13 mouse cellular contexts compared by ENCODE assay signal in the genomic region with DNA sequence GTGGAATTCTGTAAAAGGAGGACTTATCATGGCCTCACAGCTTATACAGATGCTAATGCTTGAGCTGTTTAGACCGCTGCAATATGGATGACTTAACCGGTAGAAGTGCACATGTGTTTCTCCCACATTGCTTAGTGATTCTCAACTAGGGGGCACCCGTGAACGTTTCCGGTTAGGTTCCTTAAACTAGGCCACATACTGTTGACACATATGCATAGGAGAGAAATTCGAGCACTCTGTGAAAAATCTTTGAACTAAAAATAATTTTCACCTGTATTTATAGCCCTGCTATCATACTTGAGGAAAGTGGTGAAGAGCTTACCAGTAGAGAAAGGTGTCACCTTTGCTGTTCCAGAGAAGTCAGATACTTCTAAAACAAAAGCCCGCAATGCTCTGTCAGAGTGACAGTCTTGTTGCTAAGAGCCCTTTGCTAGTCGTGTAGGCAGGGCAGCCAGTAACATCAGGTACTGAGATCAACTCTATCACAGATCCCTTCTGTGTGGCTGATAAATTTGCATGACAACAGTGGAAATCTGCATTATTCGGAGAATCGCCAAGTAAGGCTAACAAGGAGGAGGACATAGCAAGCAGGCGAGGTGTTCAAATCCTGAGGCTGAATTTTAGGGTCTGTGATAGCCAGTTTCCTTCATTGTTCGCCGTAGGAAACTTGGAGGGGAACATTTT. TPM values are rescaled to one million over a fixed set of nuclear protein-coding genes. Genes with fewer than 3 reads are reported as not detected.
A peak's percentile ranks its signal among the peaks of the same experiment; 100 is the strongest.
DNase-seq lines count a peak whose midpoint lies in the region; ATAC-seq and TF ChIP-seq lines count a peak whose summit lies in the region.
"Had no signal": no experiment of that assay in that cellular context is flagged by ENCODE, and none has a peak within 500 bp of the region (broad histone marks: within the 10 kb centered on the region; RNA-seq: fewer than 3 reads in every experiment).

No protein-coding gene starts in this region.

- no peaks in the 10 kb centered on the region for H3K27me3 ChIP-seq in heart, postnatal 0 days (ENCODE audit: control insufficient read depth, insufficient read depth, low read length)
- no peaks in the 10 kb centered on the region for H3K27me3 ChIP-seq in splenic B cell, adult 2 months (ENCODE audit: control insufficient read depth, insufficient read depth, low read length, poor library complexity, severe bottlenecking)
- H3K27me3 ChIP-seq in hindbrain, embryonic 10.5 days (ENCODE audit: insufficient read depth, poor library complexity, severe bottlenecking): no peaks in the 10 kb centered on the region
- H3K27me3 ChIP-seq: limb, embryonic 12.5 days; neural tube, embryonic 12.5 days had no signal

- H3K4me1 ChIP-seq in heart, postnatal 0 days (ENCODE audit: control insufficient read depth, insufficient read depth): peaks cover 34% of the 10 kb centered on the region
- peaks cover 8 to 10% of the 10 kb centered on the region in 2 experiments for H3K4me1 ChIP-seq in ES-E14 (ENCODE audit: control insufficient read depth in 2 of 2, insufficient read depth in 2 of 2, low read length in 2 of 2, poor library complexity in 1 of 2)
- peaks cover 24% of the 10 kb centered on the region for H3K4me1 ChIP-seq in hindbrain, embryonic 10.5 days (replicated peaks)

- no peak for TF ChIP-seq EP300 in heart, postnatal 0 days (IDR thresholded peaks at IDR 0.05; ENCODE audit: low read depth)

- peak; percentile 24; the same call in 1 of the 2 replicates for TF ChIP-seq CTCF in heart, postnatal 0 days (IDR thresholded peaks at IDR 0.05; ENCODE audit: low read depth)

- no peak overlapping the region for H3K4me3 ChIP-seq in heart, postnatal 0 days (ENCODE audit: low read depth, low read length)
- no peak overlapping the region for H3K4me3 ChIP-seq in ES-E14 (ENCODE audit: insufficient read depth in 1 of 2, low read depth in 1 of 2, low read length in 2 of 2, poor library complexity in 1 of 2, severe bottlenecking in 1 of 2)
- no peak overlapping the region for H3K4me3 ChIP-seq in hindbrain, embryonic 10.5 days
- H3K4me3 ChIP-seq: limb, embryonic 12.5 days; neural tube, embryonic 12.5 days had no signal

- no peak overlapping the region for H3K9ac ChIP-seq in heart, postnatal 0 days (replicated peaks; ENCODE audit: low read depth, low read length)
- no peak overlapping the region for H3K9ac ChIP-seq in ES-E14 (ENCODE audit: insufficient read depth, low read depth, low read length, poor library complexity, severe bottlenecking)
- H3K9ac ChIP-seq: limb, embryonic 12.5 days; neural tube, embryonic 12.5 days had no signal

- no peaks in the 10 kb centered on the region for H3K9me3 ChIP-seq in heart, postnatal 0 days (replicated peaks; ENCODE audit: control insufficient read depth, low read length)
- H3K9me3 ChIP-seq in ES-E14 (ENCODE audit: control insufficient read depth, insufficient read depth, low read depth, low read length): no peaks in the 10 kb centered on the region
- H3K9me3 ChIP-seq in hindbrain, embryonic 10.5 days: no peaks in the 10 kb centered on the region
- H3K9me3 ChIP-seq: limb, embryonic 12.5 days; neural tube, embryonic 12.5 days had no signal

- WGBS in heart, postnatal 0 days: 54% methylated on average over 13 of the region's 13 CpGs
- WGBS in hindbrain, embryonic 10.5 days: 49% methylated on average over 13 of the region's 13 CpGs

- in situ Hi-C loops in ES-E14 (cut with MboI; ENCODE audit: low sequenced_read_pairs in 2 of 2, unreplicated experiment in 2 of 2): no loop called here

- peak; percentile 14 for DNase-seq in heart, postnatal 0 days (ENCODE audit: low spot score)
- DNase-seq in heart, adult 8-10 months (ENCODE audit: low spot score): no peak
- DNase-seq in CD4-positive, CD25-positive, alpha-beta regulatory T cell, adult 2 months (ENCODE audit: low read depth, low spot score): peak; percentile 73
- DNase-seq in ES-E14 (ENCODE audit: low read depth, low spot score): peak; percentile 20
- peak; percentile 37 for DNase-seq in splenic B cell, adult 2 months (ENCODE audit: low read depth, low spot score)
- no peak for DNase-seq in adrenal gland, adult 18-20 months (ENCODE audit: low spot score in 2 of 2)
- no peak for DNase-seq in hindbrain, embryonic 10.5 days (ENCODE audit: low spot score)
- DNase-seq in cerebellum, postnatal 36 days: no peak
- DNase-seq: lung, adult 2 months; right cerebral cortex, adult 18-20 months had no signal

- H3K36me3 ChIP-seq in heart, postnatal 0 days (replicated peaks; ENCODE audit: control insufficient read depth, insufficient read depth, low read length): no peaks in the 10 kb centered on the region
- H3K36me3 ChIP-seq in ES-E14 (ENCODE audit: control insufficient read depth, insufficient read depth, low read length, poor library complexity, severe bottlenecking): no peaks in the 10 kb centered on the region
- H3K36me3 ChIP-seq in splenic B cell, adult 2 months (ENCODE audit: control insufficient read depth, insufficient read depth, low read length, poor library complexity, severe bottlenecking): no peaks in the 10 kb centered on the region
- H3K36me3 ChIP-seq in hindbrain, embryonic 10.5 days: no peaks in the 10 kb centered on the region
- H3K36me3 ChIP-seq: limb, embryonic 12.5 days; neural tube, embryonic 12.5 days had no signal

- no peak for ATAC-seq in heart, postnatal 0 days (ENCODE audit: insufficient read depth, low read depth)
- ATAC-seq: forebrain, embryonic 16.5 days had no signal

- no peak overlapping the region for H3K4me2 ChIP-seq in heart, postnatal 0 days (ENCODE audit: low read depth, low read length)
- H3K4me2 ChIP-seq: limb, embryonic 12.5 days; neural tube, embryonic 12.5 days had no signal

- H3K27ac ChIP-seq in heart, postnatal 0 days (ENCODE audit: low read depth): peak overlapping the region; percentile 35; the same call in 1 of the 2 replicates
- peak overlapping the region; percentile 12; the same call in 1 of the 2 replicates for H3K27ac ChIP-seq in ES-E14 (ENCODE audit: insufficient read depth, low read depth, low read length, poor library complexity, severe bottlenecking)
- no peak overlapping the region for H3K27ac ChIP-seq in hindbrain, embryonic 10.5 days
- H3K27ac ChIP-seq: limb, embryonic 12.5 days; neural tube, embryonic 12.5 days had no signal

TF ChIP-seq in ES-E14, 5 proteins besides CTCF, POLR2A, EP300 and RAD21:
- TF ChIP-seq HCFC1 (IDR thresholded peaks at IDR 0.05; ENCODE audit: borderline replicate concordance, insufficient read depth, low read length) (no peak), MAFK (IDR thresholded peaks at IDR 0.05; ENCODE audit: insufficient read depth, low read depth, low read length) (no peak), CHD2 (IDR thresholded peaks at IDR 0.05; ENCODE audit: low read depth, low read length) (no peak), ZNF384 (IDR thresholded peaks at IDR 0.05; ENCODE audit: low read depth, low read length) (no peak), ZC3H11A (IDR thresholded peaks at IDR 0.05; ENCODE audit: borderline replicate concordance, low read depth, low read length) (no peak)

RNA-seq across cellular contexts. Expression of a gene that starts 50.6 kb away (rescaled TPM):
- 11.6 and 11.9 TPM in 2 replicates for total RNA-seq in heart, postnatal 0 days (2014; rRNA removed; ENCODE audit: low replicate concordance)
- polyA plus RNA-seq in heart, postnatal 0 days (2015; fragmentation: Nextera tagmentation; extraction: Ambion mirVana): 3.7 and 3.8 TPM in 2 replicates
- 10 to 100 TPM; 20.4 to 25.8 (median 22.1) TPM for total RNA-seq in heart, adult 8-10 months (2022)
- total RNA-seq in ES-E14 (2012; rRNA removed): 1.2 and 2.3 TPM in 2 replicates
- 10 to 100 TPM; 24.1 to 35.6 TPM for total RNA-seq in adrenal gland, adult 18-20 months (2021)
- 1.2 and 1.6 TPM in 2 replicates for polyA plus RNA-seq in hindbrain, embryonic 10.5 days (2016; fragmentation: Nextera tagmentation; extraction: Ambion mirVana)

Comparison
In these comparisons a context has a peak if more than half of its experiments do, and no peak if none do; other contexts are left out.
1. DNase-seq: peak in heart, postnatal 0 days (single experiment), CD4-positive, CD25-positive, alpha-beta regulatory T cell, adult 2 months (single experiment), ES-E14 (single experiment) and splenic B cell, adult 2 months (single experiment); none in heart, adult 8-10 months (single experiment), adrenal gland, adult 18-20 months (0 of 2), hindbrain, embryonic 10.5 days (single experiment) and cerebellum, postnatal 36 days (0 of 2).